Mouse (Mus musculus): ENCODE results near the gene Pafah1b1. TPM values are rescaled to one million over a fixed set of nuclear protein-coding genes. Genes with fewer than 3 reads are reported as not detected.
A peak's percentile ranks its signal among the peaks of the same experiment; 100 is the strongest.

The Pafah1b1 gene
- polyA plus RNA-seq, 1 experiment from 2014 or later, result 44.9 TPM

- WGBS, result 49% methylated on average over 1 of the region's 1 CpGs
Observed at GRCm38 (mm10) chr11:74692151-74692550, 32.3 kb downstream of the Pafah1b1 start.

GRCm38 (mm10) chr11:74675156-74675555 is 49.3 kb downstream of the Pafah1b1 start:
- no peak overlapping the region for H3K9ac ChIP-seq (ENCODE audit: low read length)
- H3K36me3 ChIP-seq (ENCODE audit: control insufficient read depth, insufficient read depth, low read length), result peaks cover 28% of the 10 kb centered on the region
- H3K4me3 ChIP-seq (ENCODE audit: low read length), result no peak overlapping the region
- H3K27ac ChIP-seq (ENCODE audit: low read length), result no peak overlapping the region
- no peaks in the 10 kb centered on the region for H3K9me3 ChIP-seq (ENCODE audit: control insufficient read depth, low read length)
- no peaks in the 10 kb centered on the region for H3K27me3 ChIP-seq (ENCODE audit: control insufficient read depth, insufficient read depth, low read depth, low read length)
- 84% methylated on average over 4 of the region's 4 CpGs for WGBS
- ATAC-seq (ENCODE audit: low read depth), result no peak
- no peaks in the 10 kb centered on the region for H3K4me1 ChIP-seq (replicated peaks; ENCODE audit: control insufficient read depth, insufficient read depth, low read length)
- no peak overlapping the region for H3K4me2 ChIP-seq (ENCODE audit: low read depth, low read length)

More at GRCm38 (mm10) chr11:74692151-74692550, 32.3 kb downstream of the Pafah1b1 start:
- no peaks in the 10 kb centered on the region for H3K27me3 ChIP-seq (ENCODE audit: control insufficient read depth, insufficient read depth, low read depth, low read length)
- peaks cover 16% of the 10 kb centered on the region for H3K36me3 ChIP-seq (ENCODE audit: control insufficient read depth, insufficient read depth, low read length)
- no peak for ATAC-seq (ENCODE audit: low read depth)
- H3K9ac ChIP-seq (ENCODE audit: low read length), result no peak overlapping the region
- no peaks in the 10 kb centered on the region for H3K4me1 ChIP-seq (replicated peaks; ENCODE audit: control insufficient read depth, insufficient read depth, low read length)
- H3K4me3 ChIP-seq (ENCODE audit: low read length), result no peak overlapping the region
- H3K27ac ChIP-seq (ENCODE audit: low read length), result no peak overlapping the region
- no peaks in the 10 kb centered on the region for H3K9me3 ChIP-seq (ENCODE audit: control insufficient read depth, low read length)
- no peak overlapping the region for H3K4me2 ChIP-seq (ENCODE audit: low read depth, low read length)

GRCm38 (mm10) chr11:74674713-74675112 is 49.8 kb downstream of the Pafah1b1 start:
- Histone ChIP-seq H3K4me3 (ENCODE audit: low read length) (no peak overlapping the region), H3K9ac (ENCODE audit: low read length) (no peak overlapping the region), H3K36me3 (ENCODE audit: control insufficient read depth, insufficient read depth, low read length) (peaks cover 28% of the 10 kb centered on the region), H3K27me3 (ENCODE audit: control insufficient read depth, insufficient read depth, low read depth, low read length) (no peaks in the 10 kb centered on the region), H3K27ac (ENCODE audit: low read length) (no peak overlapping the region), H3K9me3 (ENCODE audit: control insufficient read depth, low read length) (no peaks in the 10 kb centered on the region), H3K4me1 (replicated peaks; ENCODE audit: control insufficient read depth, insufficient read depth, low read length) (no peaks in the 10 kb centered on the region), H3K4me2 (ENCODE audit: low read depth, low read length) (no peak overlapping the region)
- no peak for ATAC-seq (ENCODE audit: low read depth)
- 94% methylated on average over 8 of the region's 8 CpGs for WGBS

GRCm38 (mm10) chr11:74673561-74673960 is 50.9 kb downstream of the Pafah1b1 start:
- 76% methylated on average over 1 of the region's 1 CpGs for WGBS
- 0 out of 2 replicates have a peak, but pooled peaks have one; percentile 31 for ATAC-seq (ENCODE audit: low read depth)
- Histone ChIP-seq H3K27me3 (ENCODE audit: control insufficient read depth, insufficient read depth, low read depth, low read length) (no peaks in the 10 kb centered on the region), H3K27ac (ENCODE audit: low read length) (no peak overlapping the region), H3K4me3 (ENCODE audit: low read length) (no peak overlapping the region), H3K4me2 (ENCODE audit: low read depth, low read length) (no peak overlapping the region), H3K36me3 (ENCODE audit: control insufficient read depth, insufficient read depth, low read length) (peaks cover 23% of the 10 kb centered on the region), H3K9me3 (ENCODE audit: control insufficient read depth, low read length) (no peaks in the 10 kb centered on the region), H3K9ac (ENCODE audit: low read length) (no peak overlapping the region), H3K4me1 (replicated peaks; ENCODE audit: control insufficient read depth, insufficient read depth, low read length) (no peaks in the 10 kb centered on the region)

GRCm38 (mm10) chr11:74672901-74673513 is 51.5 kb downstream of the Pafah1b1 start:
- WGBS, result 75% methylated on average over 6 of the region's 6 CpGs
- Histone ChIP-seq H3K27ac (ENCODE audit: low read length) (no peak overlapping the region), H3K9ac (ENCODE audit: low read length) (no peak overlapping the region), H3K4me2 (ENCODE audit: low read depth, low read length) (no peak overlapping the region), H3K9me3 (ENCODE audit: control insufficient read depth, low read length) (no peaks in the 10 kb centered on the region), H3K27me3 (ENCODE audit: control insufficient read depth, insufficient read depth, low read depth, low read length) (no peaks in the 10 kb centered on the region), H3K4me3 (ENCODE audit: low read length) (no peak overlapping the region), H3K36me3 (ENCODE audit: control insufficient read depth, insufficient read depth, low read length) (peaks cover 21% of the 10 kb centered on the region), H3K4me1 (replicated peaks; ENCODE audit: control insufficient read depth, insufficient read depth, low read length) (no peaks in the 10 kb centered on the region)
- ATAC-seq (ENCODE audit: low read depth), result peak; percentile 10; the same call in 1 of the 2 replicates

GRCm38 (mm10) chr11:74671839-74672238 is 52.6 kb downstream of the Pafah1b1 start:
- H3K4me2 ChIP-seq (ENCODE audit: low read depth, low read length), result no peak overlapping the region
- H3K9me3 ChIP-seq (ENCODE audit: control insufficient read depth, low read length), result no peaks in the 10 kb centered on the region
- no peak overlapping the region for H3K4me3 ChIP-seq (ENCODE audit: low read length)
- WGBS, result 82% methylated on average over 5 of the region's 5 CpGs
- H3K9ac ChIP-seq (ENCODE audit: low read length), result no peak overlapping the region
- H3K4me1 ChIP-seq (replicated peaks; ENCODE audit: control insufficient read depth, insufficient read depth, low read length), result no peaks in the 10 kb centered on the region
- H3K27ac ChIP-seq (ENCODE audit: low read length), result no peak overlapping the region
- ATAC-seq (ENCODE audit: low read depth), result no peak
- H3K27me3 ChIP-seq (ENCODE audit: control insufficient read depth, insufficient read depth, low read depth, low read length), result no peaks in the 10 kb centered on the region
- H3K36me3 ChIP-seq (ENCODE audit: control insufficient read depth, insufficient read depth, low read length), result peaks cover 26% of the 10 kb centered on the region

GRCm38 (mm10) chr11:74671013-74671412 is 53.5 kb downstream of the Pafah1b1 start:
- Histone ChIP-seq H3K27ac (ENCODE audit: low read length) (no peak overlapping the region), H3K9ac (ENCODE audit: low read length) (no peak overlapping the region), H3K4me3 (ENCODE audit: low read length) (no peak overlapping the region), H3K9me3 (ENCODE audit: control insufficient read depth, low read length) (no peaks in the 10 kb centered on the region), H3K36me3 (ENCODE audit: control insufficient read depth, insufficient read depth, low read length) (peaks cover 30% of the 10 kb centered on the region), H3K4me1 (replicated peaks; ENCODE audit: control insufficient read depth, insufficient read depth, low read length) (no peaks in the 10 kb centered on the region), H3K27me3 (ENCODE audit: control insufficient read depth, insufficient read depth, low read depth, low read length) (no peaks in the 10 kb centered on the region), H3K4me2 (ENCODE audit: low read depth, low read length) (no peak overlapping the region)
- no peak for ATAC-seq (ENCODE audit: low read depth)
- 73% methylated on average over 1 of the region's 1 CpGs for WGBS

- no peak overlapping the region for H3K4me3 ChIP-seq (ENCODE audit: low read length)
- H3K36me3 ChIP-seq (ENCODE audit: control insufficient read depth, insufficient read depth, low read length), result peaks cover 32% of the 10 kb centered on the region
- H3K9me3 ChIP-seq (ENCODE audit: control insufficient read depth, low read length), result no peaks in the 10 kb centered on the region
- no peaks in the 10 kb centered on the region for H3K27me3 ChIP-seq (ENCODE audit: control insufficient read depth, insufficient read depth, low read depth, low read length)
- no peaks in the 10 kb centered on the region for H3K4me1 ChIP-seq (replicated peaks; ENCODE audit: control insufficient read depth, insufficient read depth, low read length)
- no peak for ATAC-seq (ENCODE audit: low read depth)
- no peak overlapping the region for H3K27ac ChIP-seq (ENCODE audit: low read length)
- no peak overlapping the region for H3K4me2 ChIP-seq (ENCODE audit: low read depth, low read length)
- H3K9ac ChIP-seq (ENCODE audit: low read length), result no peak overlapping the region
Observed at GRCm38 (mm10) chr11:74670151-74670550, 54.3 kb downstream of the Pafah1b1 start.

- Histone ChIP-seq H3K27ac (ENCODE audit: low read length) (no peak overlapping the region), H3K36me3 (ENCODE audit: control insufficient read depth, insufficient read depth, low read length) (peaks cover 33% of the 10 kb centered on the region), H3K9me3 (ENCODE audit: control insufficient read depth, low read length) (no peaks in the 10 kb centered on the region), H3K4me3 (ENCODE audit: low read length) (no peak overlapping the region), H3K27me3 (ENCODE audit: control insufficient read depth, insufficient read depth, low read depth, low read length) (no peaks in the 10 kb centered on the region), H3K4me1 (replicated peaks; ENCODE audit: control insufficient read depth, insufficient read depth, low read length) (no peaks in the 10 kb centered on the region), H3K4me2 (ENCODE audit: low read depth, low read length) (no peak overlapping the region), H3K9ac (ENCODE audit: low read length) (no peak overlapping the region)
- no peak for ATAC-seq (ENCODE audit: low read depth)
- 86% methylated on average over 2 of the region's 2 CpGs for WGBS
Observed at GRCm38 (mm10) chr11:74668971-74669370, 55.5 kb downstream of the Pafah1b1 start.

- Histone ChIP-seq H3K27me3 (ENCODE audit: control insufficient read depth, insufficient read depth, low read depth, low read length) (no peaks in the 10 kb centered on the region), H3K4me3 (ENCODE audit: low read length) (no peak overlapping the region), H3K4me1 (replicated peaks; ENCODE audit: control insufficient read depth, insufficient read depth, low read length) (no peaks in the 10 kb centered on the region), H3K9me3 (ENCODE audit: control insufficient read depth, low read length) (no peaks in the 10 kb centered on the region), H3K27ac (ENCODE audit: low read length) (no peak overlapping the region), H3K36me3 (ENCODE audit: control insufficient read depth, insufficient read depth, low read length) (peaks cover 35% of the 10 kb centered on the region), H3K9ac (ENCODE audit: low read length) (no peak overlapping the region), H3K4me2 (ENCODE audit: low read depth, low read length) (no peak overlapping the region)
- 88% methylated on average over 5 of the region's 5 CpGs for WGBS
- no peak for ATAC-seq (ENCODE audit: low read depth)
Observed at GRCm38 (mm10) chr11:74668466-74668865, 56.0 kb downstream of the Pafah1b1 start.

Measured in lung, embryonic 16.5 days (tissue).